Mouse (Mus musculus) forebrain, embryonic 14.5 days (tissue): ENCODE data around the gene Cdh11. TPM values are rescaled to one million over a fixed set of nuclear protein-coding genes. Genes with fewer than 3 reads are reported as not detected.
"Not testable (repeated sequence)": the region's sequence is repeated elsewhere in the genome, so short reads cannot be mapped to it uniquely, and the experiment has no call there.

Experiments used
- ATAC-seq: fragments of 200-750 bp; cut with Nextera tagmentation; 2 replicates; pipeline ENCODE4 v1.8.0; 2017; ENCODE audit warnings: mild to moderate bottlenecking, moderate library complexity
- DNase-seq: peaks from one replicate; pipeline ENCODE4 v3.0.0-alpha.2; 2015; ENCODE audit warnings: low spot score
- H3K27ac ChIP-seq: fragments of 300-500 bp; sonication (generic); 2 replicates; pipeline ENCODE4 v1.5.1; 2014; ENCODE audit warnings: low read depth, mild to moderate bottlenecking, control low read depth, low read length, moderate library complexity
- H3K27me3 ChIP-seq: fragments of 300-500 bp; sonication (generic); replicated peaks from 2 replicates; pipeline ENCODE4 v1.6.1; 2014; ENCODE audit warnings: low read length, control low read depth, mixed read lengths; ENCODE audit not compliant: control insufficient read depth, insufficient read depth
- H3K36me3 ChIP-seq: fragments of 300-500 bp; sonication (generic); 2 replicates; pipeline ENCODE4 v1.6.1; 2014; ENCODE audit warnings: low read length, control low read depth; ENCODE audit not compliant: control insufficient read depth, insufficient read depth
- H3K4me1 ChIP-seq: fragments of 300-500 bp; sonication (generic); 2 replicates; pipeline ENCODE4 v1.6.1; 2014; ENCODE audit warnings: antibody characterized with exemption, low read length, control low read depth; ENCODE audit not compliant: control insufficient read depth, insufficient read depth
- H3K4me2 ChIP-seq: fragments of 300-500 bp; sonication (generic); 2 replicates; pipeline ENCODE4 v1.6.1; 2014; ENCODE audit warnings: mild to moderate bottlenecking, control low read depth, low read length
- H3K4me3 ChIP-seq: fragments of 300-500 bp; sonication (generic); 2 replicates; pipeline ENCODE4 v1.5.1; 2014; ENCODE audit warnings: low read depth, low read length, control low read depth
- H3K9ac ChIP-seq: fragments of 300-500 bp; sonication (generic); 2 replicates; pipeline ENCODE4 v1.6.1; 2014; ENCODE audit warnings: mild to moderate bottlenecking, low read length, control low read depth, moderate library complexity
- H3K9me3 ChIP-seq: fragments of 300-500 bp; sonication (generic); replicated peaks from 2 replicates; pipeline ENCODE4 v1.6.1; 2016; ENCODE audit warnings: low read length, control low read depth, mixed read lengths; ENCODE audit not compliant: control insufficient read depth
- WGBS: fragments of 180-500 bp; shearing (Covaris S2); extraction: QIAGEN DNeasy Blood & Tissue Kit; methylation state at CpG from one replicate; pipeline ENCODE4 v1.1.7; 2014; 5-methylcytosine and 5-hydroxymethylcytosine counted together
- polyA plus RNA-seq: library from polyadenylated mRNA; unstranded; fragments of >200 nt; fragmentation: Nextera tagmentation; extraction: Ambion mirVana; gene quantifications from 2 replicates; pipeline ENCODE4 v1.2.1, GENCODE M21; 2014

Gene Cdh11
- polyA plus RNA-seq, 1 experiment from 2014 or later = 33.6 TPM

DNA sequence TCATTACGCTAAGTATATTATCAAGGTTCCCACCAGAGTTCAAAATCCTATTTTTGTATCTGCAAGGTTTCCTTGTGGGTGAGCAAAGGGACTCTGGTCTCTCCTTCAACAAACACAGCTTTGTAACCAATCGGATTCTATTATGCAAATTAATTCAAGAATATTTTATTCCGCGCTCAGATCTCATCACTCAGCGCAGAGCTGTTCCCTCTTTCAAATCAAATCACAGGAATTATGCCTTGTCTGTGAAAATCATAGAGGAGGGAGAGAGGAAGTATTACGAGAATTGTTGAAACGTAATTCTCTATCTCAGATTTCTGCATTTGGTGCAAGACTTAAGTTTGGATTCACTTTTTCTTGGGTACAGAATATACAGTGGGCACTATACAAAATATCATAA is 100.0 kb downstream of the Cdh11 start:
- peak; percentile 60 for DNase-seq
- H3K9me3 ChIP-seq, H3K9ac ChIP-seq, H3K4me1 ChIP-seq, H3K36me3 ChIP-seq, H3K27ac ChIP-seq, ATAC-seq, H3K4me3 ChIP-seq, H3K27me3 ChIP-seq: not testable (repeated sequence)
- peak overlapping the region; percentile 20; the same call in 1 of the 2 replicates for H3K4me2 ChIP-seq
- WGBS = 50% methylated on average over 7 of the region's 7 CpGs

DNA sequence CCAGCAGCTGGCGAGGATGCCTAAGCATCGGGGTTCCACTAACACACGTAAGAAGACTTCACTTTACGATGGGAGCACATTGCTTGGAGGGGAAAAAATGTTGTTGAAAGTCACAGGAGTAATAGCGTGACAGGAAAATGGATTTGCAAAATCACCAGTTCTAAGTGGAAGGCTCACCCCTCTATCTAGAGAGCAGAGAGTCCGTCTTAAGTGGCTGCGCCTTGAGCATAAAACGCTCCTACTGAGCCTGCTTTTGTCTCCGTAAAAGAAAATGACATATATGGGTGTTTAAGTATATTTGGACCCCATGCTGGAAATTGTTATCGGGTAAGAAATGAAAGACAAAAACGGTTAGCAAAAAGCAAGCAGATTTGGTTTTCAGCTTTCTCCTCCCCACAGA is 100.4 kb downstream of the Cdh11 start:
- peak overlapping the region; percentile 33; the same call in 1 of the 2 replicates for H3K27ac ChIP-seq
- H3K9ac ChIP-seq = no peak overlapping the region
- no peak overlapping the region for H3K4me3 ChIP-seq
- H3K4me2 ChIP-seq = peak overlapping the region; percentile 20; the same call in 1 of the 2 replicates
- DNase-seq = peak; percentile 38
- 56% methylated on average over 11 of the region's 11 CpGs for WGBS
- no peaks in the 10 kb centered on the region; the same call in 1 of the 2 replicates for H3K4me1 ChIP-seq
- H3K27me3 ChIP-seq = no peaks in the 10 kb centered on the region
- no peaks in the 10 kb centered on the region for H3K36me3 ChIP-seq
- no peak for ATAC-seq
- H3K9me3 ChIP-seq = no peaks in the 10 kb centered on the region

DNA sequence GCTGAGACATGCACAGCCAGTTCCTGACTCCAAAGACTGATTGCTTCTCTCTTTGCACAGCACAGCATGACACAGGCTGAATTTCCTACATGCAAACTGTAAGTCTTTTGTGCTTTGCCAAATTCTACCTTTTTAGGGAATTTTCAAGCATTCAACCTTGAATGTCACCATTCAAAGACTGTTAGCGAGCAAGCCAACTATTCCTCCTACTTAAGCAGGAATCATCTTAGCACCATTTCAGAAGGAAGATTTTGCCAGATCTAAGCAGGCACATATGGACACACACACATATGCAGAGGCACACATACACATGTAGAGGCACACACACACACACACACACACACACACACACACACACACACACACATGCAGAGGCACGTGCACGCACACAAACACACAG is 108.3 kb downstream of the Cdh11 start:
- WGBS = 85% methylated on average over 3 of the region's 3 CpGs

DNA sequence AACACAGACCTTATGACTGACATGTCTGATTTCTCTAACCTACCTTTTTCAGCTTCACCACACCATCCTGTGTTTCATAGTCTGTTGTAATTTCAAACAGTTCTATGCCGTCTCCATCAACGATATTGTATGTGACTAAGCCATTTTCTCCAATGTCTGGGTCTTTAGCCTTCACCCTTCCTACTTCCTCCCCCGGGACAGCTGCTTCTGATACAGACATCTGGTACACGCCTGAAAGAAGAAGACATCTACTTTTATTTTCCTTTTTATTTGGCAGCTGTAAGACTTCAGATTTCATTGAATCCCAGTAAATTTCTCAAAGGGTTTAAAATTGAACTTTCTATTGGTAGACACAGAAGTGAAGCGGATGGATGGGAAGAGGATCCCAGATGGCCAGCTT is 120.9 kb downstream of the Cdh11 start:
- not testable (repeated sequence) for H3K9me3 ChIP-seq, ATAC-seq, H3K36me3 ChIP-seq, H3K9ac ChIP-seq, H3K27ac ChIP-seq, H3K4me3 ChIP-seq, H3K4me1 ChIP-seq, H3K27me3 ChIP-seq, DNase-seq, H3K4me2 ChIP-seq
- 94% methylated on average over 5 of the region's 5 CpGs for WGBS

More for the DNA sequence above, 108.3 kb downstream of the Cdh11 start:
- Histone ChIP-seq H3K4me3 (no peak overlapping the region), H3K4me1 (no peaks in the 10 kb centered on the region), H3K27me3 (no peaks in the 10 kb centered on the region), H3K27ac (no peak overlapping the region), H3K9me3 (no peaks in the 10 kb centered on the region), H3K4me2 (no peak overlapping the region), H3K9ac (no peak overlapping the region), H3K36me3 (0 out of 2 replicates have a peak, but pooled peaks cover 3% of the 10 kb centered on the region)
- DNase-seq (no peak), ATAC-seq (no peak)

DNA sequence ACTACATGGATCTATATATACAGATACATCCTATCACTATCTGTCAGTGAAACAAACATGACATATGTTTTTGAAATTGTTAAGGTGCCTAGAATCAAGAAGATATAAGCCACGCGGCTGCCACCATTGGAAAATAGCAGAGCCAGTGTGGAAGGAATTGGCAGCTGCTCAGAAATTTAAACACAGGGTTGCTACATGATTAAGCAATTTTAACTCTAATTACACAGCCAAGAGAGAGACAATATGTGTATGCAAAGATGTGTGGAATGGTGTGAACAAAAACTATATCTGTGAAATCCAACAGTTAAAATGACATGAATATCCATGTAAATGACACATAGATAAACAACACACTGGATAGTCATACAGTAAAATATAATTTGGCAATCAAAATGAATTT is 128.9 kb downstream of the Cdh11 start:
- no peak overlapping the region for H3K9ac ChIP-seq
- peak; percentile 87 for DNase-seq
- no peak overlapping the region for H3K4me3 ChIP-seq
- H3K4me2 ChIP-seq = no peak overlapping the region
- WGBS = 47% methylated on average over 2 of the region's 2 CpGs
- H3K27me3 ChIP-seq = no peaks in the 10 kb centered on the region
- H3K4me1 ChIP-seq = 0 out of 2 replicates have a peak, but pooled peaks cover 5% of the 10 kb centered on the region
- peak; percentile 91 for ATAC-seq
- H3K36me3 ChIP-seq = no peaks in the 10 kb centered on the region; the same call in 1 of the 2 replicates
- H3K9me3 ChIP-seq = no peaks in the 10 kb centered on the region
- H3K27ac ChIP-seq = no peak overlapping the region

DNA sequence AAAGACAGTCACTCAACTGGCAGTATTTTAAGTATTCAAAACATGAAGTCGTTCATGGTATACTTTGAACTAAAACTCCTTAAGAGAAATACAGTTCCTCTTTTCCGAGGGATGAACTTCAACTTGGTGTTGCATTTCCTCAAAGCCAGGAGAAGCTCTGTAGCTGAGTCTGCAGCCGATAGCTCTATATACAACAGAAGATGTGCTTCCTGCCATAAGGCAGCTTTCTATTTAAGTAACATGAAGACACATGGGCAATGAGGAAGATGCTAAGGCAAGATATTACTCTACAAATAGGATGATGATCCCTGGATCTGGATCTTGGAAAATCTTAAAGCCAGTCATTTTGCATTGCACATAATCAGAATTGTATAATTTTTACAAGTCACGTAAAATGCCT is 133.5 kb downstream of the Cdh11 start:
- Histone ChIP-seq H3K27me3 (no peaks in the 10 kb centered on the region), H3K9me3 (no peaks in the 10 kb centered on the region), H3K4me3 (no peak overlapping the region), H3K36me3 (peaks cover 6% of the 10 kb centered on the region; the same call in 1 of the 2 replicates), H3K4me2 (no peak overlapping the region), H3K9ac (no peak overlapping the region), H3K4me1 (no peaks in the 10 kb centered on the region), H3K27ac (no peak overlapping the region)
- 94% methylated on average over 4 of the region's 4 CpGs for WGBS
- ATAC-seq (no peak), DNase-seq (no peak)

DNA sequence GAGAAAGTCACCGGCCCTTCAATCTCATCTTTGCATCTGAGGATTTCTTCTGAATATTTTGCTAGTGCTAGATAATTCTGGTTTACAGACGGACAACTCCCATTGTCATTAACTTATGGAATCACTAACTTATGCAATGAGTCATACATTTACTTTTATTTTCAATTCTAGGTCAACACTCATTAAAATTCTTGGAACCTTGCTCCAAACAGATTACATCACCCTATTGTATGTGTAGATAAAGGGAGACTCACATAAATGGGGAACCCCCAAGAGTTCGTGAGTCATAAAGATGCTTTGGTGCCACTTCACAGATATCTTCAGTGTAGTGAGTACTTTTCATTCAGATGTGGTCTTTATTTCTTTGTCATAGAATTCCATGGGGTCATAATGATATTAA is 158.3 kb downstream of the Cdh11 start:
- DNase-seq (no peak), ATAC-seq (no peak)
- 41% methylated on average over 3 of the region's 3 CpGs for WGBS

DNA sequence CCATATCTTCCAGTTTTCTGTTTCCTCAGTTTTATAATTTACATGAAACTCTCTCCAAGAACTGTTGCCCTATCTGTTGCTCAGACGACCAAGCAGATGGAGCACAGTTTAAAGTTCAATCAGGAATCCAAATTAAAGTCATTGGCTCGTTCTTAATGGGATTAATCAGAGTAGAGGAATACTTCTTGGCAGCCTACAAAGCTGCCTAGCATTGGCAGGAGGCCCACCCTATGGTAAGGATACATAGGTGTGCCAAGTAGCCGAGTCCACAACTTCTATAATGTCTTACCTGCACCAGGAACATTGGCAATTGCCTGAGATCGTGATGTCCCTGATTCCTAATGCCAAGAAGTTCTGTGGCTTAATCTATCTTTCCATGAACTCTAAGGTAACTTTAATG is 173.3 kb downstream of the Cdh11 start:
- no peak overlapping the region for H3K9ac ChIP-seq
- no peak overlapping the region for H3K4me3 ChIP-seq
- H3K36me3 ChIP-seq = no peaks in the 10 kb centered on the region
- ATAC-seq (no peak), DNase-seq (no peak)
- no peak overlapping the region for H3K4me2 ChIP-seq
- H3K4me1 ChIP-seq = no peaks in the 10 kb centered on the region
- no peak overlapping the region for H3K27ac ChIP-seq
- H3K9me3 ChIP-seq = no peaks in the 10 kb centered on the region
- H3K27me3 ChIP-seq = no peaks in the 10 kb centered on the region
- 43% methylated on average over 4 of the region's 4 CpGs for WGBS

More for the DNA sequence above, 158.3 kb downstream of the Cdh11 start:
- H3K36me3 ChIP-seq = no peaks in the 10 kb centered on the region
- H3K27ac ChIP-seq = no peak overlapping the region
- no peak overlapping the region for H3K9ac ChIP-seq
- H3K27me3 ChIP-seq = no peaks in the 10 kb centered on the region
- no peaks in the 10 kb centered on the region for H3K4me1 ChIP-seq
- H3K4me3 ChIP-seq = no peak overlapping the region
- H3K9me3 ChIP-seq = no peaks in the 10 kb centered on the region
- no peak overlapping the region for H3K4me2 ChIP-seq

DNA sequence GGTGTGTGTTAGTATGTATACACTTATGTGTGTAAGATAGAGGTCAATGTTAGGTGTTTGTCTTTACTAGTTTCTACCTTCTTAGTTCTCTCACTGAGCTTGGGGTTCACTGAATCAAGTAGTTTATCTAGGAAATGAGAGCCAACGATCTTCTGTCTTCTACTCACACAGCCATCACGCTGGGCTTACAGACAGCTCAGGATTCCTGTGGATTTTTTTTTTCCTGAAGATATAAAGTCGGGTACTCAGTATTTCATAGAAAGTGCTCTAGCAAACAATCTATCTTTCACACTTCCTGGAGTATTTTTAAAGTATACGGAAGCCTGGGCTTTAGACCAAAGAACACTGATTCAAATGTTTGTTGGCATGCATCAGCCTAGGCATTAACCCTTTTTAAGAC is 184.1 kb downstream of the Cdh11 start:
- Histone ChIP-seq H3K9ac (no peak overlapping the region), H3K4me1 (no peaks in the 10 kb centered on the region), H3K27ac (no peak overlapping the region), H3K9me3 (no peaks in the 10 kb centered on the region), H3K4me3 (no peak overlapping the region), H3K36me3 (no peaks in the 10 kb centered on the region), H3K4me2 (no peak overlapping the region), H3K27me3 (no peaks in the 10 kb centered on the region)
- DNase-seq = peak; percentile 14
- 74% methylated on average over 4 of the region's 4 CpGs for WGBS
- no peak for ATAC-seq
